Mouse (Mus musculus) CD4-positive naive resting alpha-beta T cell, adult 76 days (primary cell): ENCODE results near the gene Serpine2. TPM values are rescaled to one million over a fixed set of nuclear protein-coding genes. Genes with fewer than 3 reads are reported as not detected.

Experiments
- total RNA-seq: library from RNA; stranded (reverse); gene quantifications from one replicate; pipeline ENCODE4 v1.2.4, GENCODE M21; 2023

Serpine2 gene
- total RNA-seq, result 1.1 TPM

DNA sequence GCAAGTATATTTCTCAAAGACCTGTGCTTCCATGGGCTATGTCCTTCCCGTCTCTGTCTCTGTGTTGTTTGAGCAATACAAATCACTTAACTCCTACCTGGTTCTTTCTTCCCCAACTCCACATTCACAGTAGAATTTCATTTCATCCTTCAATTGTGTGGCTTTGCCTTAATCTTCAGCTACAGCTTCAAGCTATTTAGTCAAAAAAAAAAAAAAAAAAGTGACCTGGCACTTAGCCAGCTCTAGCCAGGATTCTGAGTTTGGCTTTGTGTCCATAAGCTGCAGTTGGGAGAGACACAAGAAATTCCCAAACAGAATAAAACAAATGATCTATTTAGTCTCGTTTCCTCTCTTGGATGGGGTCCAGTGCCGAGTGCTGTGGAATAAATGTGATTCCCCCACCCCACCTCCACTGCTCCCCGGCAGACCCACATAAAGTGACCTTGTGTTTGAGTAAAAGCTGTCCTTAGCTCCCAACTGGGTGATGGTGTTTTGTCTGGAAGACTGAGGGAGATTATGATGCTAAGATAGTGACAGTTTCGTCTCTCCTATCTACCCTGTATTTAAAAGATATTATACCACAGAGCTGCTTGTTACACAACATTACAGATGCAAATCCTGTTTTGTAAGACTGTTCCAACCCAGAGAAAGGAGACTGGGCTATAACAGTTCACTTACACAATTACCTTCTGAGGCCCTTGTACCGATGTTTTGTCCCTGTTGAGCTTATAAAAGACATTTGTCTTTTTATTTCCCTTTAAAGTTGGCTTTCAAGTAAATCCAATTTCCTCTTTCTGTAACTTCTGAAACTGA is at the start of gene Serpine2:
Serpine2 (minus strand) TSS at position 51 of the 813 bp plus-strand sequence.

DNA sequence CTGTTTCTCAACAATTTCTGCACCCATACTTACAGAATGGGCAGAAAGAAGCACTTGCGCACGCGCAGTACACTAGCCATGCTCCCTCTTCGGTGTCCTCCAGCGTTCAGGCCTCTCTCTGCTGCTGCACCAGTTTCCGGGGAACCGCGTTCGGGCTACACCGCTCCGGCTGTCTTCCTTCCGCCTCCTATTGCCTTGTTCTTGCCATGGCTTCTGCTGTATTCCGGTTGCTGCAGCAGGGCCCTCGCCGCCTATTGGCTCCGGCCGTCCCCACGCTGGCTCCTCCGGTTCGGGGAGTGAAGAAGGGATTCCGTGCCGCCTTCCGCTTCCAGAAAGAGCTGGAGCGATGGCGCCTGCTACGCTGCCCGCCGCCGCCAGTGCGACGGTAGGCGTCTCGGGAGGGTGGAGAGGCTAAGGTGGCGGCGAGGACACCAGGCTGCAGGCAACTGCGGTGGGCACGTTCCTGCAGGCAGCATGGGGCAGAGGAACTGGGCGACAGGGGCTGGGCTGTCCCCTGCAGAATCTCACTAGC is 85.0 kb downstream of the Serpine2 start, which contains the start of the genes Mrpl44 and Wdfy1:
Mrpl44 (plus strand) TSS at position 92 of the 532 bp plus-strand sequence.
Wdfy1 (minus strand) TSS at position 217 of the 532 bp plus-strand sequence.

Other genes starting within 250 kb of the Serpine2 start
- gene Ap1s3, start 189.2 kb downstream of the Serpine2 start, total RNA-seq, result 11.1 TPM
- gene Mrpl44, start 85.2 kb downstream of the Serpine2 start, total RNA-seq, result 22.7 TPM
- 39.1 TPM for gene Wdfy1, start 85.0 kb downstream of the Serpine2 start, total RNA-seq